Mouse (Mus musculus) granulocyte monocyte progenitor cell, adult 5-6 weeks (primary cell): ENCODE data around the gene Nr1d1. TPM values are rescaled to one million over a fixed set of nuclear protein-coding genes. Genes with fewer than 3 reads are reported as not detected.

Source experiments
- ATAC-seq: replicated peaks from 2 replicates; pipeline ENCODE4 v1.8.0; 2016; ENCODE audit warnings: mild to moderate bottlenecking, moderate TSS enrichment, inconsistent platforms; ENCODE audit not compliant: poor library complexity, severe bottlenecking
- total RNA-seq, 2 experiments: library from RNA; stranded (forward) in 1 of 2; stranded (reverse) in 1 of 2; fragments of 200-712, 200-1000 nt in 1 of 2; fragments of >200 nt in 1 of 2; fragmentation: Nextera tagmentation in 1 of 2; gene quantifications; 2 replicates each; pipeline ENCODE4 v1.2.3; 2014 to 2017

Nr1d1 gene
- total RNA-seq, 2 experiments from 2014 or later, result 2.3 TPM; not detected in 1

DNA sequence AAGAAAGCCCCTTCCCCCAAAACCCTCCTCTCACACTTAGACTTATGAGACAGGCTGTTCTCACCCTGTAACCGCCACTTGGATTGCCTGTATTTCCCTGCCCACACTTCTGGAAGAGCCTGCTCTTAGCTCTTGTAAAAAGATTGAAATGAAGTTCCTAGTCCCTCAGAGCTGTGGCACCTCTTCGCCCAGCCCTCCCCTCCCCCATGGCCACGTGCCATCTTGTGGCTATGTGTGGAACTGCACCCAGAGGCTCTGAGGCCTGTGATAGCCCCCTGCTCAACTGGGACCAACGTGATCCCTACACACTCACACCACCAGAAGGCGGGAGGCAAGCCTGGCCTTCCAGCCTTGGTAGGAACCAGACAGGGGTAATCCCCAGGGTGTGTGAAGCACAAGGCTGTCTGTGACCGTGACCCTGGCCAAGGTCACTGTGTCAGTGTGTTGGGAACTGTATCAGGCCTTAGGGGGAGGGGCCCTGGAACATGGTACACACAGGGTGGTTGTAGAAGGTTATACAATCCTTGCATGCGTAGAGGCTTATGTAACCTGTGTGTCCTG, 20.4 kb downstream of the Nr1d1 start:
- peak; percentile 79 for ATAC-seq

DNA sequence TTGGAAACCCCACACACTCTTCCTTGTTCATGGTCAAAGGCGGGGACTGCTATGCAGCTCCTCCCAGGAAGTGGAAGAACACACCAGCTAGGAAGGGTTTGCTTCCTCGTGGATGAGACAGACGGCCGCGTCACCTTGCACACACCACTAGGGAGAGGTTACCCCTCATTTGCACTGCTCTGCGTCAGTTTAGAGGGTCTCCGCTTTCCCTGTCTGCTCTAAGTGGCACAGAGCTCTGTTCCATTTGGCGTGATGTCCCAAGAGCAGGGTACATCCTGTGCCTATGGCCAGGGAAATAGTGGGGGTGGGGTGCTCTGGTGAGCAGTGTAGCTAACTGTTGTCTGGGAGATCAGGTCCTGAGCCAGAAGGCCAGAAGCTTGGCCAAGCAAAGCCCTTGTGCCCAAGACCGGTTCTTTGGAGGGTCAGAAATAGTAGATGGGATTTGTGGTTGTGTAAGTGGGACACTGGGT, 20.9 kb downstream of the Nr1d1 start:
- peak; percentile 49 for ATAC-seq

DNA sequence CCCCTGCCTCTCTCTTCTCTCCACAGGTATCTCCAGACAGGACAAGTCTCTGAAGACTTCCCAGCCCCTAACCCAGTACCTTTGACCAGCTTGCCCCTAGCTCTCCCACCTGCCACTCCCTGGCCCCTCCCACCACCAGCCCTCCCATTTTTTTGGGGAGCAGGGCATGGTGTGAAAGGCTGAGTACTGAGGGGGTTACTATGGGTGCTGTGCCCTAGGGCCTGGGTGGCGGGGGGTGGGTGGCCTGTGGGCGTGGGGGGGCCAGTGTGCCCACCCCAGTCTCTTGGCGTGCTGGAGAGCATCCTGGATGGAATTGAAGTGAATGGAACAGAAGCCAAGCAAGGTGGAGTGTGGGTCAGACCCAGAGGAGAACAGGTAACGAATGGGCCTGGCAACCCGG, 21.9 kb downstream of the Nr1d1 start:
- no peak for ATAC-seq

DNA sequence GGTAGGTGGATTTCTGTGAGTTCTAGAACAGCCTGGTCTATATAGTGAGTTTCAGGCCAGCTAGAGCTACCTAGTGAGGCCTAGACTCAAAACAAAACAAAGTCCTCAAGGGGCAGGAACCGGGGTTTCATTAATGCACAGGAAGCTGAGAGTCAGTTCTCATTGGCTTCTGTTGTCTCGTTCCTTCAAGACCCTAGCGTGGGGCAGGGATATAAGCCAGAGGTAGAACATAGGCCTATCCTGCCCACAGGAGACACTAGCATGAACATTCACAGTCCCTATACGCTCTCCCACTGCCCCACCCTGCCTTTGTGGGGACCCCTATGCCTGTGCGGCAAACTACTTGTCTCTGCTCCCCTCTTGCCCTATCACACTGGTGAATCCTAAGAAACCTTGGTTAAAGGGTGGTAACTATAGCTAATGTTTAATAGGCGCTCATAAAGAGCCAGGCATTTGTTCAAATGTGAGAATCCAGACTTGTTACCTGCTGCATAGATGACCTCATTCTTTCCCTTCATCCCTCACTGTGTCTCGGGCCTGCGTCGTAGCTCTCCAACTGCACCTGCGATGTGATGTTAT, 22.5 kb downstream of the Nr1d1 start:
- ATAC-seq, result no peak

DNA sequence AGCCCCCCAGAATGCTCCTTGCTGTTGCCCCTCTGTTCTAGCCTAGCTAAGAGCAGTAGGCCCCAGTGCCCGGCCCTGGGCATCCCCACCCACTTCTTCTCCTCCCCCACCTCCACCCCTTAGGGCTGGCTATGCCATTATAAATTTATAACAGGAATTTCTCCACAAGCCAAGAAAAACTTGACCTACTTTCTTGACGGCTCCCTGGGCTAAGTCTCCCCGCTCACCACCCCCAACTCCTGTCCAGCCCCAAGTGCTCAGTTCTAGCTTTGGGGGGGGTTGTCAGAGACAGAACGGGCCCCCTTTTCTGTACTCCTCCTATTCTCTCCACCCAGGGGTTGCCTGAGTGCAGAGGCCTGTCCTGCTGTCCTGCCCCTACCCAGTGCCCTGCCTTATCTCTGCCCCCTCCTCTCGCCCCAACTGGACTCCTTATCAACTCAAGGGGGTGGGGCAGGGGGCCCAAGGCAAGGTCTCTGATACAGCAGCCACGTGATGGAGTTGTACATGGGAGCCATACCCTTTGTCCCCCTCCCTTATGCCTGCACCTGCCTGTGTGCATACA, 23.8 kb downstream of the Nr1d1 start:
- no peak for ATAC-seq

DNA sequence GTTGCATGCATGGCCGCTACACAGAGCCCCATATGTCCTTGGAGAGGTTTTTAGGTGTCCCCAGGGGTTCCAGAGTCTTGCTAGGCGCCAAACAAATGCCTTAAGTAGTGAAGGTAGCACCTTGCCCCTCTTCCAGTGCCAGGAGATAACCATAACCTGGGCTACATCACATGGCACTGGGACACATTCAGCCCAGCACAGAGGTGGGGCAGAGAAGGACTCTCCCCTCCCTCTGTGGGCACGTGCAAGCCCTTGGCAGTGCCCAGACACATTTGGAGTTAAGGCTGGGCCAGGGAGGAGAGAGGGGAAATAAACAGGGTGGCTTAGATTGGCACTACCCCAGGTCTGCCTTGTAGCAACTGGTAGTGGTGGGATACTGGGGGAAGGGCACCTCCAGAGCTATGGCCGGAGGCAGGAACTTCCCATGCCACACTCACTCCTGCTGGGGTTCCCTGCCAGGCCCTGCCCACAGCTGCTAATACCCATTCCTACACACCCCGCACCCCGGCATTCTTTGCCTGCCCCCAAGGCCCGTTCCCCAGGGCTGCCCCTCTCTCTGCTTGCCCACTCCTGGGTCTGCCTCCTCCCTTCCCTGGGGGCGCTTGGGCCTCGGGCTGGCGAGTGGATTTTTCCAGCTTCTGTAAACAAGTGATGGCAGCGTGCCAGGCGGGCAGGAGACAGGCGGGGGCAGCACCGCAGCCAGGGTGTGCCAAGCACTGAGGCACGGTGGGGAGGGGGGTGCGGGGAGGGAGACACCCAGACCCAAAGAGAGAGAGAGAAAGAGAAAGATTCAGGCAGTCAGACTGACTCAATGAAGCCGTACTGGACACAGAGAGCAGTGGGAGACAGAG, 24.6 kb downstream of the Nr1d1 start:
- peak; percentile 24 for ATAC-seq

DNA sequence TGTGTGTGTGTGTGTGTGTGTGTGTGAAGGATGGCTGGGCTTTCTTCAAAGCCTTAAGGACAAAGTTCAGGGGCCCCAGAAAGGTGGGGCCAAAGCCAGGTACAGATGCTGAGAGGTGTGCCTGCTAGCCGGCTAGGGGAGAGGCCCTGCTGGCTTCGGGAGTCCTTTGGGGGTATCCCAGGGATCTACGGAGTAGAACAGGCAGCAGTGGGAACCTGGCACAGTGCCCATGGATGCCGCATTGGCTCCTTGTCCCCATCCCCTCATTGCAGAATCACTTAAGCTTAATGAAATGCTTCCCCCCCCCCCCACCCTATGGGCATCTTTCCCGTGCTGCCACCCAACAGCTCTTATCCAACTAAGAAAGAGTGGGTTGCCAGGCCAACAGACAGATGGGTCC, 25.4 kb downstream of the Nr1d1 start:
- no peak for ATAC-seq

DNA sequence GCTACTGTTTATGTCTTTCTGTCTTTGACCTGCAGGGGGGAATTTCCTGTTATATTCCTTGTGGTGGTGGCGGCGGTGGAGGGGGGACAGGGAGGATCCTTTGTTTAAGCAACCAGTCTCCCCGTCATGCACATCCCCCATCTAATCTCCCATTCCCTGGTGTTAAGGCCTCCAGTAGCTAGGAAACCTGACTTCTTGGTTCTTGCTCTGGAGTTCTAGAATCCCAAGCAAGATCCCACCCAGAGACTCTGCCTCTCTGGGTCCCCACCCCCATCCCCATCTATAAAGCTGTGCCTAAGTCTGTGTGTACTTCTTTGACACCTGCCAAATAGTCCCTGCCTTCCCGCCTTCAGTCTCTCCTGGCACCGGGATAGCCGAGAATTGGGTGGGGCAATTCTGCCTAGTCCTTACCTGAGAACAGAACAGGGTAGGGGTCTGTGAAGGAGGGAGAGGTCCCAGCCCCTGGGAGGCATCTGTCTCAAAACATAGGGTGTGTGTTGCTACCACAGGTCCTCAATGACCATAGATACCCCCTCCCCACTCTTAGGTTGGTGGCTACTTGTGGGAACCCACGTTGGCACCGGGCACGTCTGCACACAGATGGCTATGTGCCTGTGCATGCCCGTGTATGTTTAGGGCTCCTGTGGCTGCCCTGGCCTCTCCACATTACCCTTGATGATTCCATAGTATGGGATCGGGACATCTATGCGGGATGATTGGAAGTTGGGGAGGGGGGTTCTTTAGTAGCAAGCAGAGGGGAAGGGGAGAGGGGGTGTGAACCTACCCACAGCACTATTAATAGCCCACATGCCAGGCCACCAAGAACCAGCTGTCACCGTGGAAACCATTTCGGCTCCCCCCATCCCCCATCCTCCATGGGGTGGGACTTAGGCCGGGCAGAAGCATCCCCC, 26.4 kb downstream of the Nr1d1 start:
- ATAC-seq, result peak; percentile 43

DNA sequence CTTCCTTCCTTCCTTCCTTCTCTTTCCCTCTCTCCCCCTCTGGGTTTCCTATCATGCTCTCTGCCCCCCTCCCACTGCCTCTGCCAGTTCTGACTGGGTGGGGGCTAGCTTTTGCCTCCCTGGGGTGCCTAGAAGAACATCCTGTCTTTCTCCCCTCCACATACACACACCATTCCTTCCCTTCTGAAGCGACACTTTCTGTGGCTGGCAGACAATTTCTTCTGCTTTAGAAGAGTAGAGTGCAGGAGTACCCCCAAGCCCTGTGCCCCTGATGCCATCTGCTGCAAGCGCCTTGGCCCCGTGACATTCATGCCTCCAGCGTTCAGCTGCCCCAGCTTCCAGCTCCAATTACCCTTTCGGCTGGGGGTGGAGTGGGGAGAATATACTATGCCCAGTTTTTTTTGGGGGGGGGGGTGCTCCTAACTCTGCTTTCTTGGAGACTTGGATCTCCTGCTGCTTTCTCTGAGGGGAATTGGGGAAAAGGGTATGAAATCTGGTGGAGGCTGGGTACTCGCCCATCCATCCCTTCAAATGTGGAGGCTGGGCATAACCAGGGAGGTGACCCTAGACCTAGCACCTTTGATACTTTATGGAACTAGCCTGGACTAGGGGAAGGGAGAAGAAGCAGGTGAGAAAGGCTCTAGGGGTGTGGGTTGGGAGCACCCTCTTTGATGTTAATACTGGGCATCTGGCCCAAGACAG, 27.2 kb downstream of the Nr1d1 start:
- ATAC-seq, result no peak

DNA sequence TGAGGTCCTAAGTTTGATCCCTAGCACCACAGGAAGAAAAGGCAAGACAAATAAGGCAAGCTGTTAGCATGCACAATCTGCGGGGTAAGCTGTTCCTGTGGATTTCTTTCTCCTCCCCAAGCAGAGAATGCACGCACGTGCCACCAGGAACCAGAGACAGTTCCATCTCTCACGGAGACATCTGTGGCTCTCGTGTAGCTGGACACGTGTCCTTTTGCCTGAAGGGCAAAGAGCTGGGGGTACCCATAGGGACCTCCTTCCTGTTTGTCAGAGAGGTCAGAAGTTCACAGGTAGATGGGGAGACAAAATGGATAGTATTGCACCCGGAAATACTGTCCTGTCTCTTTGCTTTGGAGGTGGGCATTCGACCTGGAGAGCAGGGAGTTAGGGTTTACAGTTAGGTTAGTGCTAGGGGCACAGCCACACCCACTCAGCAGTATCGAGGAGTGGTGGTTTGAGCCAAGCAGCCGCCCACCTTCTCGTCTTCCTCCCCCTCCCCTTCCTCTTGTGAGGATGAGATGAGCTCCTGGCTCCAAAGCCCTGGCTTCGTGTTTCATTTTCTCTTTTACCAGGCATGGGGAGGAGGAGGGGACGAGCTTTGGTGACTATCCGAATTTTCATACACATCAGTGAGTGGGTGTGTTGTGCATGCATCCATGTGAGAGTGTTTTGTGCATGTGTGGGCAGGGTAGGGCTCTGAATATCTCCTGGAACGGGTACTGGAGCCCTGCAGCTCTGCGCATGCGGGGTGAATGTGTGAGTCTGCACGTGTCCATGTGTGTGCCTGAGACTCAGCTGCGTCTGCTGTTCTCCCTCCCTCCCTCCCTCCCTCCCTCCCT, 28.1 kb downstream of the Nr1d1 start:
- peak; percentile 35 for ATAC-seq

DNA sequence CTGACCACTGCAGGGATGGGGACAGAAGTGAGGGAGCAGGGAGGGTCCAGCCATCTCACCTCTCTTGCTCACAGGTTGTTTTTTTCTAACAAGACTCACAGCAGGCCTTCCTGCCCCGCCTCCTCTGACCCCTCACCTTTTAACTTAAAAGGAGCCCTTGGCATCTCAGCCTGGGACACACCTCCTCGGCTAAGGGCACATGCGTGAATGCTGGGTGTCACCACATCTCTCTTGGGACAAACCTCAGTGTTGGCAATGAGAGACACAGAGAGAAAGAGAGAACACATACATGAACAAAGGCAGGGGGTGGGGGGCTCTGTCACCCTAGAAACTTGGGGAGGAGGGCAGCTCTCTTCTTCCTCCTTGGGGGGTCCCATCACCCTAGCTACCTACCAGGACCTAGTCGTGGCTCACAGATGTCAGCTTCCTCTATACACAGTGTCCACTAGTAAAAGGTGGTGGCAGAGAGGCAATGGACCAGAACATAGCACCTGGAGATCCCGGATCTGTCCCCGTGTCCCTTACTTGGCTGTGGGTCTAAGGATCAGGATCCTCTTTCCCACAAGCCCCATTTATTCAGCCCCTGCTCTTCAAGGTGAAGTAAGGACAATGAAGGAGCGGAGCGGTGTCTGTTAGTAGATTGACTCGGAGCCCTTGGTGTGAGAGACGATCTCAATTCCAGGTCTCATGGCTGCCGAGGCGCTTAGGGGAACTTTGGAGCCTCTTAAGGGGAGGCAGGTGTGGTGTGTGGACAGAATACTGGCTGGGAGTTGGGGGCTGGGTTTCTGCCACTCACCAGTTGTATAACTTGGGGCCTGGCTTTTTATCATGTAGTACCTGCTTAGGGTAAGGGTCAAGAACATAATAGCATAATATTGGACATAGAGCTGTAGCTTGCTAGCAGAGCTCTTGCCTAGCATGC, 28.9 kb downstream of the Nr1d1 start:
- no peak for ATAC-seq

DNA sequence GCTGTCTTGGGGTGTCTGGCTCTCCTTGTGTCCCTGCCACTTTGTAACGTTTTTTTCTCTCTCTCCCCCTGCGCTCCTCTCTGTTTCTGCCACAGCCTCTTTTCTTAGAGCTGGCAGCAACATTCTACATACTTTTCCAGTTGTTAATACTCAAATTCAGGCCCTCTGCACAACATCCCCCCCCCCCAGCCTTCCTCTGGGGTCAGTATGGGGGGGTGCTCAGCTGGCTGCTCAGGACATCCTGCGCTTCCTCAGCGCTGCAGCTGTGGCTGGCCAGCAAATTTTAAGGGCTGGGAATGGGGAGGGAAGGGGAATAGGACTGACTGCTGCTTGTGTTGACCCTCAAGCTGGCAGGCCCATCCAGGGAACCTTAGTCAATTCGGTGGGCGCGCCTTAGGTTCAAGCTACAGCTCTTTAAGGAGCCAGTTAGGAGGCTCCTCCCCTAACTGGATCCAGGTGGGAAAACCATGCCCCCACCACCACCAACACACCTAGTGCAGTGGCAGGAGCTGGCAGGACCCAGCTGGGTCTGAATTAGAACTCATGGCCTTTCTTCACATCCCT, 30.6 kb downstream of the Nr1d1 start:
- ATAC-seq, result no peak

DNA sequence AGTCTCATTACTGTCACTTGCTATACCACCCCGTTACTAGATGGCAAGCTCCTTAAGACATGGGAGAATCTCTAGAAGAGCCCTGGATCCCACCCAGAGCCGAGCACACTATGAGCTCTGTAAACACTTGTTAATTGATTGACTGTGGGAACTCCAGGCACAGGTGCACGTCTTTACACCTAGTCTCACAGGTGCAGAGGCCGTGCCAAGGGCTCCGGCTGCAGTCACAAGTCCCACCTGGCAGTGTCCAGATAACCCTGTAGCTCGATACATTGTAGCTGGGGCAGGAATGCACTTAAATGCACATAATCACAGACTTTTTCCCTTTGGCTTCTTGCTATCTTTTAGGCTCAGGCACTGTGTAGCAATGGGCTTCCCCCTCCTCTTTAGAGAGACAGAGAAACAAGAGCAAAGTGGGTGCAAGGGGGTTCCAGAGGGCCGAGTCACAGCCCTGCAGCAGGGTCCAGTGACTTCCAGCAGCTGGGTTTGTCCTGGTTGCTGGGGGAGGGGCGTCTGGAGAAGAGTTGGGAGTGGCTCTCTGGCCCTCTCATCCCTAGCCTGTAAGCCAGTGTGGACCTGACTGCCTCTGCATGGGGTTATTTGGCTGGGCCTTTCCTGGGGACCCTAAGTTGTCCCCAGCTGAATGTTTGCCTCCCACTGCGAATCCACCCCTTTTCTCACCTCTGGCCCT, 31.3 kb downstream of the Nr1d1 start:
- no peak for ATAC-seq

DNA sequence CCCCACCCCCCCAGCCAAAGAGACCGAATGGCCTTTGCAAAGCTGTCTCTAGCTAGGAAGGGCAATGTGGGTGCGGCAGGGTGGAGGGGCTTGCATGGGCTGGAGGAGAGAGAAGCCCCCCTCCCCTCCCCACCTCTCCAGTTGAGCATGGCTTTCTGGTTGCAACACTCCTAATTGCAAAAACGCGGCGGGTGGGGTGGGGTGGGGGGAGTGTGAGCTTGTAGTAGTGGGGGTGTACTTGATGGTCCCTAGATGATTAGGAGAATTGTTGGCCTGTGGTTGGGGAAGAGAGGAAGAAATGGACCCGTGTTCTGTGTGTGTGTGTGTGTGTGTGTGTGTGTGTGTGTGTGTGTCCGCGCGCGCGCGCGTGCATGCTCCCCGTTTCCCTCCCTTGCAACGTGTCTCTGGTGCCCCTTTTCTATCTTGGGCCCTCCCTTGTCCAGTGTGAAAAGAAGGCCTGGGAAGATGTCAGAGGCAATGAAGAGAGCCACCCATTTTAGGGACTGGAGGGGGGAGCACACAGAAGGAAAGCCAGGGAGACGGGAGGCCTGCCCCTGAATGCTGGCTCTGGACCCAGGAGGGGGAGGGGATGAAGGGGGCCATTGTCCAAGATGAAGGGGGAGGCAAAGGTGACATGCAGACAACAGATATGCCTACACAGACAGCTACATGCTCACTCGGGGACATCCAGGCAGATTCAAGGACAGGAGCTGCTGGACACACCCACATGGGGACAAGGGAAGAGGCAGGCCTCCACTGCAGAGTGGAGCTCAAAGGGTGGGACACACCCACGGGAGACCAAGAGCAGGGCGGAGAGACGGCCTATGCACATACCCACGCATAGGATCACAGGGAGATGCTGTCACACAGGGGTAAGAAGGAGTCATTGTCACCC, 32.5 kb downstream of the Nr1d1 start:
- ATAC-seq, result peak; percentile 33

DNA sequence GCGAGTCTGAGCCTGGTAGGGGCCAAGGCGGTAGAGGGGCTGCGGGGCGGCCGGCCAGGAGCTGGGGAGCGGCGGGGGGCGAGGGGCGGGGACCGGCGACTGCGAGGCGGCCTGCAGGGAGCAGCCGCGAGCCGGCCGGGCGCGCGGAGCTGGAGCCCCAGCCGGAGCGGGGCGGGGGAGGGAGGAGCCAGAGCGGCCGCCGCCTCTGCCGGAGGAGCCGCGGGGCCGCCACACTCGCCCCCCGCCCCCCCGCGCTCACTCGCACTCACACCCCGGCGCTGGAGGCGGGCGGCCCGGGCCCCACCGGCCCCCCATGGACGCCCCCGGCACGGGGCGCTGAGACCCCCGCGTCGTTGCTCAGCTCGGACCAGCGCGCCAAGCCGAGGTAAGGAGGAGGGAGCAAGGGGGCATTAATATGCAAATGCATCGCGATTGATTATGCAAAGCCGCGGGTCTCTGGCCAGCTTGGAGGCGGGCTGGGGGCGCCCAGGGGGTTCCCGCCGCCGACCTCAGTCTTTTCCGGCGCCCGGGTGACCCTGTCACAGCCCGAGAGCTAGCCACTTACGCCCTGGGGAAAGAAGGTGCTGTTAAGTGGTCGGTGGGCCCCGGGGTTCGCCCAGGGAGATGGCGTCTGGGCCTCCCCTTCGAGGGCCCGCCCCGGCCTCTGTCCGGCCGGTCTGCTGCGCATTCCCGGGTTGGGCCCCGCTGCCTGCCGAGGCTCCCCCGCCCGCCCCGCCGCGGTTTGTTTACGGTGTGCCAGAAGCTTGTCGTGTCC, 33.3 kb downstream of the Nr1d1 start:
- ATAC-seq, result peak; percentile 52
